Mouse (Mus musculus) spleen, embryonic (tissue): Measurements from ENCODE around the gene Snap23.
"Not testable (repeated sequence)": the region's sequence is repeated elsewhere in the genome, so short reads cannot be mapped to it uniquely, and the experiment has no call there.

Source experiments
- CTCF ChIA-PET: fragments of 350-600 bp; sonication (Branson Sonifier 250); formaldehyde crosslinking; loops from one replicate; lab custom pipeline; 2022; lab: Charles Lee

Gene Snap23

GRCm38 (mm10) chr2:120566886-120567797 is at the start of gene Snap23:
Gene Snap23, plus strand, starts transcription at chr2:120567671.
- CTCF ChIA-PET = no interaction called here

- CTCF ChIA-PET = no interaction called here
Measured at GRCm38 (mm10) chr2:120518547-120519210, 48.8 kb upstream of the Snap23 start.

GRCm38 (mm10) chr2:120526771-120527170 is 40.7 kb upstream of the Snap23 start:
- CTCF ChIA-PET = interaction anchor here (0.7 kb wide), 1 partner anchor 41 kb away, joined by 7 read pairs; no protein-coding TSS in a partner anchor

- CTCF ChIA-PET = no interaction called here
Measured at GRCm38 (mm10) chr2:120529531-120529930, 37.9 kb upstream of the Snap23 start.

GRCm38 (mm10) chr2:120531223-120531622 is 36.2 kb upstream of the Snap23 start:
- CTCF ChIA-PET = no interaction called here

GRCm38 (mm10) chr2:120539333-120539732 is 28.1 kb upstream of the Snap23 start:
- CTCF ChIA-PET = interaction anchor here (0.6 kb wide), 1 partner anchor 16 kb away, joined by 3 read pairs; no protein-coding TSS in a partner anchor

- CTCF ChIA-PET = interaction anchor here (0.6 kb wide), 1 partner anchor 15 kb away, joined by 3 read pairs; no protein-coding TSS in a partner anchor
Measured at GRCm38 (mm10) chr2:120539778-120540208, 27.7 kb upstream of the Snap23 start.

- CTCF ChIA-PET = no interaction called here
Measured at GRCm38 (mm10) chr2:120544732-120545131, 22.7 kb upstream of the Snap23 start.

- CTCF ChIA-PET = no interaction called here
Measured at GRCm38 (mm10) chr2:120556868-120557267, 10.6 kb upstream of the Snap23 start.

- CTCF ChIA-PET = no interaction called here
Measured at GRCm38 (mm10) chr2:120558813-120559212, 8.7 kb upstream of the Snap23 start.

GRCm38 (mm10) chr2:120561524-120561923 is 5.9 kb upstream of the Snap23 start:
- CTCF ChIA-PET = no interaction called here

- CTCF ChIA-PET = no interaction called here
Measured at GRCm38 (mm10) chr2:120562859-120563234, 4.6 kb upstream of the Snap23 start.

- CTCF ChIA-PET = no interaction called here
Measured at GRCm38 (mm10) chr2:120563235-120563990, 4.1 kb upstream of the Snap23 start, which contains the start of gene Zfp106. Gene Zfp106, minus strand, starts transcription at chr2:120563843.

- CTCF ChIA-PET = not testable (repeated sequence)
Measured at GRCm38 (mm10) chr2:120564548-120565188, 2.8 kb upstream of the Snap23 start.

GRCm38 (mm10) chr2:120565363-120565762 is 2.1 kb upstream of the Snap23 start:
- CTCF ChIA-PET = no interaction called here

- CTCF ChIA-PET = interaction anchor here (0.6 kb wide), 1 partner anchor 41 kb away, joined by 7 read pairs; no protein-coding TSS in a partner anchor
Measured at GRCm38 (mm10) chr2:120567798-120568320, 388 bp downstream of the Snap23 start.

GRCm38 (mm10) chr2:120571081-120571480 is 3.6 kb downstream of the Snap23 start:
- CTCF ChIA-PET = interaction anchor here (0.6 to 0.7 kb wide), 2 partner anchors 284 to 395 kb away, joined by 3 read pairs; no protein-coding TSS in a partner anchor

- CTCF ChIA-PET = not testable (repeated sequence)
Measured at GRCm38 (mm10) chr2:120572161-120572560, 4.7 kb downstream of the Snap23 start.

- CTCF ChIA-PET = no interaction called here
Measured at GRCm38 (mm10) chr2:120575121-120575520, 7.7 kb downstream of the Snap23 start.

GRCm38 (mm10) chr2:120575978-120576377 is 8.5 kb downstream of the Snap23 start:
- CTCF ChIA-PET = no interaction called here

GRCm38 (mm10) chr2:120577799-120578198 is 10.3 kb downstream of the Snap23 start:
- CTCF ChIA-PET = interaction anchor here (0.5 kb wide), 1 partner anchor 12 kb away, joined by 3 read pairs; no protein-coding TSS in a partner anchor
